Mouse (Mus musculus): ENCODE data around the gene Slc36a1. TPM values are rescaled to one million over a fixed set of nuclear protein-coding genes. Genes with fewer than 3 reads are reported as not detected.

The Slc36a1 gene
- total and polyA plus RNA-seq, 3 experiments: 0.51 to 5.0 (median 2.5) TPM

GRCm38 (mm10) chr11:55187777-55188176 lies 16.4 kb upstream of the Slc36a1 start:
- TF ChIP-seq POLR2A (IDR thresholded peaks at IDR 0.05; ENCODE audit: low read depth, low read length) (no peak), E2F4 (IDR thresholded peaks at IDR 0.05; ENCODE audit: insufficient replicate concordance, low read depth, low read length) (no peak), IRF4 (IDR thresholded peaks at IDR 0.05; ENCODE audit: low read depth, low read length) (no peak), TCF12 (IDR thresholded peaks at IDR 0.05; ENCODE audit: low read depth, low read length) (no peak), ZNF384 (IDR thresholded peaks at IDR 0.05; ENCODE audit: low read depth, low read length) (no peak), ZC3H11A (IDR thresholded peaks at IDR 0.05; ENCODE audit: low read depth, low read length) (no peak), SMC3 (IDR thresholded peaks at IDR 0.05; ENCODE audit: low read depth, low read length) (no peak), MAX (IDR thresholded peaks at IDR 0.05; ENCODE audit: low read length) (no peak), NELFE (IDR thresholded peaks at IDR 0.05; ENCODE audit: low read depth, low read length) (no peak), HCFC1 (IDR thresholded peaks at IDR 0.05; ENCODE audit: low read depth, low read length) (no peak), EP300 (IDR thresholded peaks at IDR 0.05; ENCODE audit: low read length) (no peak)
- Histone ChIP-seq H3K79me2 (replicated peaks; ENCODE audit: control insufficient read depth, extremely low read depth, insufficient read depth, poor library complexity, severe bottlenecking) (no peaks in the 10 kb centered on the region), H3K4me3 (replicated peaks in 1 of 3; ENCODE audit: low read depth in 2 of 3, low read length in 2 of 3, poor library complexity in 1 of 3) (no peak overlapping the region), H3K4me1 (ENCODE audit: control insufficient read depth in 1 of 2, insufficient read depth in 2 of 2) (no peaks in the 10 kb centered on the region), H3K4me2 (ENCODE audit: insufficient read depth, low read depth, poor library complexity, severe bottlenecking) (no peak overlapping the region), H3K9me3 (replicated peaks; ENCODE audit: low read length) (no peaks in the 10 kb centered on the region), H3K27ac (ENCODE audit: insufficient read depth, low read depth) (no peak overlapping the region), H3K36me3 (replicated peaks in 1 of 2; ENCODE audit: control insufficient read depth in 1 of 2, insufficient read depth in 1 of 2, low read length in 1 of 2) (no peaks in the 10 kb centered on the region), H3K9ac (ENCODE audit: insufficient read depth, low read depth) (no peak overlapping the region), H3K27me3 (replicated peaks) (peaks cover 67% of the 10 kb centered on the region)
- dilution Hi-C loops (cut with MboI; ENCODE audit: extremely low pct_ligation_motif_present, extremely low pct_unique_long_range_greater_than_20kb, low sequenced_read_pairs) (no loop called here), in situ Hi-C loops (cut with MboI; ENCODE audit: low pct_ligation_motif_present, low pct_unique_long_range_greater_than_20kb, low sequenced_read_pairs) (no loop called here)
- no peak for DNase-seq (ENCODE audit: extremely low read depth)

- H3K4me2 ChIP-seq (ENCODE audit: insufficient read depth, low read depth, poor library complexity, severe bottlenecking): no peak overlapping the region
- H3K27me3 ChIP-seq (replicated peaks): peaks cover 52% of the 10 kb centered on the region
- H3K9me3 ChIP-seq (replicated peaks; ENCODE audit: low read length): no peaks in the 10 kb centered on the region
- no peak for TF ChIP-seq MAX (IDR thresholded peaks at IDR 0.05; ENCODE audit: low read length)
- no peak for TF ChIP-seq EP300 (IDR thresholded peaks at IDR 0.05; ENCODE audit: low read length)
- no peak for TF ChIP-seq CTCF (conservative IDR thresholded peaks at IDR 0.05 in 1 of 2, IDR thresholded peaks at IDR 0.05 in 1 of 2; ENCODE audit: low read depth in 2 of 2, low read length in 2 of 2)
- TF ChIP-seq USF1 (IDR thresholded peaks at IDR 0.05; ENCODE audit: low read depth, low read length): no peak
- no peak for TF ChIP-seq HCFC1 (IDR thresholded peaks at IDR 0.05; ENCODE audit: low read depth, low read length)
- TF ChIP-seq TBP (conservative IDR thresholded peaks at IDR 0.05; ENCODE audit: low read depth, low read length): no peak
- no peak for TF ChIP-seq MAFK (IDR thresholded peaks at IDR 0.05; ENCODE audit: insufficient replicate concordance, low read length)
- TF ChIP-seq MXI1 (IDR thresholded peaks at IDR 0.05; ENCODE audit: low read depth, low read length): no peak
- no peak for TF ChIP-seq POLR2A (IDR thresholded peaks at IDR 0.05; ENCODE audit: low read depth, low read length)
- in situ Hi-C loops (cut with MboI; ENCODE audit: low pct_ligation_motif_present, low pct_unique_long_range_greater_than_20kb, low sequenced_read_pairs): no loop called here
- H3K27ac ChIP-seq (ENCODE audit: insufficient read depth, low read depth): no peak overlapping the region
- dilution Hi-C loops (cut with MboI; ENCODE audit: extremely low pct_ligation_motif_present, extremely low pct_unique_long_range_greater_than_20kb, low sequenced_read_pairs): no loop called here
- H3K4me1 ChIP-seq (ENCODE audit: control insufficient read depth in 1 of 2, insufficient read depth in 2 of 2): no peaks in the 10 kb centered on the region
- H3K36me3 ChIP-seq (replicated peaks in 1 of 2; ENCODE audit: control insufficient read depth in 1 of 2, insufficient read depth in 1 of 2, low read length in 1 of 2): no peaks in the 10 kb centered on the region
- no peak overlapping the region for H3K4me3 ChIP-seq (replicated peaks in 1 of 3; ENCODE audit: low read depth in 2 of 3, low read length in 2 of 3, poor library complexity in 1 of 3)
- no peaks in the 10 kb centered on the region for H3K79me2 ChIP-seq (replicated peaks; ENCODE audit: control insufficient read depth, extremely low read depth, insufficient read depth, poor library complexity, severe bottlenecking)
- DNase-seq (ENCODE audit: extremely low read depth): no peak
- H3K9ac ChIP-seq (ENCODE audit: insufficient read depth, low read depth): no peak overlapping the region
These were observed 13.9 kb upstream of the Slc36a1 start for GRCm38 (mm10) chr11:55190216-55190615.
